Mouse (Mus musculus) embryonic fibroblast, embryonic 13.5 days (primary cell): ENCODE data around the gene Slc15a1.

Experiments used
- CTCF ChIP-seq: IDR thresholded peaks from 2 replicates; pipeline ENCODE4 v1.5.1; 2011; ENCODE audit warnings: mild to moderate bottlenecking, control low read depth, low read length, moderate library complexity, borderline replicate concordance; ENCODE audit not compliant: insufficient read depth
- POLR2A ChIP-seq: IDR thresholded peaks from 2 replicates; pipeline ENCODE4 v1.6.1; 2011; ENCODE audit warnings: low read depth, mild to moderate bottlenecking, control low read depth, low read length, moderate library complexity

DNA sequence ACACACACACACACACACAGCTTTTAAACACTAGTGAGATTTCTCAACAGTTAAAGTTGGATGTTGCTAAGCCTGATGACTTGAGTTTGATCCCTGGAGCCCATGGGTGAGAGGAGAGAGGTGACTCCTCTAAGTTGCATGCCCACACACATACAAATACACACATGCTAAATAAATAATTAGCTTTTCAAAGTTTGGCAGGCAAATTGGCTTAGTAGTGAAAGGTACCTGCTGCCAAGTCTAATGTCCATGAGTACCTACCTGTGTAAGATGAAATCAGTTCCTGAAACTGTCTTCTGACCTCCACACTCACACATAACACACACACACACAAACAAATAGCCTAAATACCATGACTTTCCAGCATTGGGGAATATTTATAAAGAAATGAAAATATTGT lies 35.5 kb downstream of the Slc15a1 start:
- TF ChIP-seq CTCF: no peak
- no peak for TF ChIP-seq POLR2A
